Mouse (Mus musculus) T-helper 17 cell (primary cell): Measurements from ENCODE around the gene Zfp503.

Experiments
- in situ Hi-C, 2 experiments: fragments of 300-600 bp; cut with MboI, MseI; formaldehyde crosslinking; loops; 1 replicate in 1 of 2; 2 replicates in 1 of 2; pipeline ENCODE4 v1.15.1; 2025; ENCODE audit warnings: high pct_unique_total_duplicates in 2 of 2

Gene Zfp503

DNA sequence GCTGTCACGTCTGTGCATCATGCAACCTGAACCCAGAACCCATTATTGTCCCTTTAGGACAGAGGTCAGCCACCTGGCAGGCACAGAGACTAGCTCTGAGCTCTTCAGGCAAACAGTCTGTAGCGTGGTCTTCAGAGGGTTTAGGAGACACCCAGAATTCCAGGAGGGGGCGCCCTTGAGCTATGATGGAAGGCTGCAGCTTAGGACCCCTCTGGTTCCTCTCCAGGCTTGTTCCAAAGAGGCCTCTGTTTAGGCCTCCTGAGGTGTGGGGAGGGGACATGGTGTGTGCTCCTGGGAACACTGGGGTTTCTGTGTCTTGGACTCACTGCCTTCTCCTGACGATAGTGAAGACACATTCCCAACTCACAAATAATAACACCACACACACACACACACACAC lies 20.4 kb downstream of the Zfp503 start:
- in situ Hi-C loops = loop anchor here (5.0 to 25.0 kb wide), 2 partner anchors 1418 to 1438 kb away; no protein-coding TSS in a partner anchor

DNA sequence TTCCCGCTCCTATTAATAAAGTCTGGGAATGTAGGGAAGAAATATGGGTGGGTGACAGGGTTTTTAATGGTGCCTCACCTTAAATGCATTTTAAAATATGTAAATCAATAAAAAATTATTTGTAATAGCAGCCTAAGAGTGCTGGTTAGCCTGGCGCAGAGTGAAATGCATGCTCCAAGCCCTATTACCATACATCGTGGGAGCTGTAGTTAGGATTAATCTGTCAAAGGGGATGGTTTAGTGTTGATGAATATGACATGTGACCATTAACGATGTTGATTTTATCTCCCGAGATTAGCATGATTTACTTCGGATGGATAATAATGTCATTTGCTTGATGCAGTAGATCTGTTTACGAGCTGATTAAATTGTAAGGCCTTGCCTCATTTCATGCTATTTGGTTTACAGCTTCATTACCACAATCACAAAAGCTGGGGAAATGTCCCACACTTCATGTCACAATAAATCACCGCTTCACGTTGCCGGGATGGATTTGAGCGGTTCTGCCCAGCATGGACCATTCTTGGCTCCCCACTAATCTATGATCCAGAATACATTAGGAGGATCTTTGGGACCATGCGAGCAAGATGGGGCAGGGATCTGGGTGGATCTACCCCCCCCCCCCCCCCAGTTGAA lies 21.9 kb downstream of the Zfp503 start:
- in situ Hi-C loops = loop anchor here (5.0 to 25.0 kb wide), 2 partner anchors 1420 to 1440 kb away; no protein-coding TSS in a partner anchor

DNA sequence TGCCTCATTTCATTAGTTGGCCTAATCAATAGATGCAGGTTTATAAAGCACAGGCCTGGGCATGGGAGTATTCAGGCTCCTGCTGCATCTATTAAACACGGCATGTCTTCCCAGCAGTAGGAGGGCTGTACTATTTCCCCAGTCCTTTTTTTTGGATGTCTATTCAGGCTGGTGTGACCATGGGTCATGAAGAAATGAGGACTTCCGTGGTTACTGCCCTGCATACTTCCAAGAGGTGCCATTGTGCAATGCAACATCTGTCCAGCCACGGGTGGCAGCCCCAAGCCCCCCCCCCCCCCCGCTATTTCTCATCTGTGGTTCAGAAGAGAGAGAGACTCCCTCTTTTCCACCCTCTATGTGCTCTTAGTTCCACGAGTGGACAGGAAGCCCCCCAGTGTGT lies 23.1 kb downstream of the Zfp503 start:
- in situ Hi-C loops = loop anchor here (5.0 to 25.0 kb wide), 2 partner anchors 1421 to 1441 kb away; no protein-coding TSS in a partner anchor

DNA sequence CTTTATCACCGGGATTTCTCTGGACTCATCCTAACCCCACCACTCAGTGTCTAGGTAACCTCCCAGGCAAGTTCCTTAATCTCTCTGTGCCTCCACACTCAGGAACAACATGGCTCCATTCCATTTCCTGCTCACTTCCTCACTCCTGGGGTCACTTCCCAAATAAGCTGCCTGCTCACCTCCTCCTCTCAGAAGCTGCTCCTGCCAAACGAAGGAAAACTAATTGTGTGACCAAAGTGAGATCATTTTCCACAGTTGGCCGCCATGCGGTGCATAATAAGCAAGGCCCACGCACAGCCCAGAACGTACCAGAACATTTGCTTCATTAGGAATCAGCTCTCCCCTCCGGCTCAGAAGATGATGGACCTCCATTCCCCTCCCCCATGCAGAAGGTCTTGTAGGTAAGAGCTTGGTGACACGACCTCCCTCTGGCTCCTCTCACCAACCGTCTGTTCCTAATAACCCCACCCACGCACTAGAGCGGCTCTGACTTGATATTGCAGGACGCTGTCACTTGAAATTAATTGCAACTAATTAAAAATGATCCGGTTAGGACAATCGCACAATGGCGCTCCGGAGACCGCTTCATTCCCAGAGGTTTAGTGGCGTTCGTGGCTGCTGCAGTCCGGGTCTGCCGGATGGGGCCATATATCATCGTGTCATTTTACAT lies 26.9 kb downstream of the Zfp503 start:
- in situ Hi-C loops = loop anchor here in 1 of 2 experiments (25.0 kb wide), 1 partner anchor 1425 kb away; no protein-coding TSS in a partner anchor

DNA sequence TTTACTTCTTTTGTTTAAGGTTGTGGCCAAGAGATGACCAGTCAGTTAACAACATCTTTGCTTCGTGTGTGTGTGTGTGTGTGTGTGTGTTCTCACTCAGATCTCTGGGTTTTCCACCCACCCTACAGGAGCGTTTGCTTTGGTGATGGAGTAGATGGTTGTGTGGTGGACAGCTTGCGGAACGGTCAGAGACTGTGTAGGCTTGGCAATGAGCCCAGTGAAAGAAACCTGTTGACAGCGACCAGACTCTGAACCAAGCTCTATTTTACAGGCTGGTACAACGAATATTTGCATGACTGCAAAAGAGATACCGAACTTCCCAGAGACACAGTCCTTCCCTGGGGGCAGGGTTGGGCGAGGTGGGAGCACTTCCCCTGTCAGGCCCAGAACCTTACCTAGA lies 30.2 kb downstream of the Zfp503 start:
- in situ Hi-C loops = loop anchor here in 1 of 2 experiments (25.0 kb wide), 1 partner anchor 1428 kb away; no protein-coding TSS in a partner anchor

DNA sequence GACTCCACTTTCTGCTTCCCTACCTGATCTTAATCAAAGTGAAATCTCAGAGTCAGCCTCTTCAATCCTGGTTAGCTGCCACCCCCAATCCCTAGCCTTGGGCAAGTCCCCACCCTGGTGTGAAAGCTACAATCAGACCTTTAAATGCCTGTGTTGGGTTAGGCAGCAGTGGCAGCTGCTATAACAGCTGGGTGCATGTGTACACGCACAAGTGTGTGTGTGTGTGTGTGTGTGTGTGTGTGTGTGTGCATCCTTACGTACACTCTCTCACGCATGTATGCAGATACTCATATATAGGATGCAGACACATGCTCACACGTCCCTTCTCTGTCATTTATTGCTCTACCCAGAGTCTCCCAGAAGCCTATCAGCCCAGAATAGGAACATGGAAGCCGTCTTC lies 30.8 kb downstream of the Zfp503 start:
- in situ Hi-C loops = loop anchor here in 1 of 2 experiments (25.0 kb wide), 1 partner anchor 1429 kb away; no protein-coding TSS in a partner anchor

DNA sequence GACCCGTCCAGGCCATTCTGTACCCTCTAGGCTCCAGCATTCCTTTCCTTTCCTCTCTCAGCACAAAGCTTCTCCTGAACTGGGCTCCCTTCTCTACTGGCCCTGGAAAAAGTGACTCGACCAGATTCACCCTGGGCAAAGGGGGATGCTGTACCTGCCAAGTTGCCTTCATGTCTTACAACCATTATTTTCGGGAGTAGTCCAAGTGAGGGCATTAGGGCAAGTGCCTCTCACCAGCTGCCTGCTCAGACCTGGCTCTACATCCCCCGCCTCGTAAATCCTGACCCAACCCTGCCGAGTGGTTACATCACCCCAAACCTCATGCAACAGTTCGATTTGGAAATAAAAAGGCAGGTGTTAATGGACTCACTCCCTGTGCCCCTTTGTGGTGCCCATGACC lies 36.9 kb downstream of the Zfp503 start:
- in situ Hi-C loops = loop anchor here in 1 of 2 experiments (25.0 kb wide), 1 partner anchor 1435 kb away; no protein-coding TSS in a partner anchor

DNA sequence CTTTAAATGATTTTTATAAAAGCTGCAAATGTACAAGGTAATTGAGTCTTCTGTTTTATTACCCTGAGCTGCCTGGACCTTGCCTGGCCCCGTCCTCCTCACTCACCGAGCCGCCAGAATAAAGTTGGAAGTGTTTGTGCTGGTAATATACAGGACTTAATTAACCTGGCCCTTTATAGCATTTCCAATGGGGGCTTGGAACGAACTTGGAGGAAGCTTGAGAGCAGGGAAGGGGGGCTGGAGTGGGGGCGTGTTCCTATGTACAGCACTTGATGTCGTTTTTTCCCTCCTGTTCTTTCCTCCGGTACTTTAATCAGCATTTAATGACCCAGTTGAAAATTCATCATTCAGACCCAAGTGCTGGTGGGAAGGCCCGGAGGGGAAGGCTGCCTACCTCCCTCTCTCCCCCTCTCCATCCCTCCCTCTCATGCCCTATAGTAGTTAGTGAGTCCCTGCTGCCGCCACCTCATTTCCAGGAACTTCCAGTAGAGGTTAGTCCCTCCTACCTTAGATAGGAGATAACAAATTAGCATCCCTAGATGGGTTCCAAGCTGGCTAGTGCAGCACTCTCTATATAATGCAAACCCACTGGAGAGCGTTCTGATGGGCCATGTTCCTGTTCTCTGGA lies 37.4 kb downstream of the Zfp503 start:
- in situ Hi-C loops = loop anchor here in 1 of 2 experiments (25.0 kb wide), 1 partner anchor 1435 kb away; no protein-coding TSS in a partner anchor

DNA sequence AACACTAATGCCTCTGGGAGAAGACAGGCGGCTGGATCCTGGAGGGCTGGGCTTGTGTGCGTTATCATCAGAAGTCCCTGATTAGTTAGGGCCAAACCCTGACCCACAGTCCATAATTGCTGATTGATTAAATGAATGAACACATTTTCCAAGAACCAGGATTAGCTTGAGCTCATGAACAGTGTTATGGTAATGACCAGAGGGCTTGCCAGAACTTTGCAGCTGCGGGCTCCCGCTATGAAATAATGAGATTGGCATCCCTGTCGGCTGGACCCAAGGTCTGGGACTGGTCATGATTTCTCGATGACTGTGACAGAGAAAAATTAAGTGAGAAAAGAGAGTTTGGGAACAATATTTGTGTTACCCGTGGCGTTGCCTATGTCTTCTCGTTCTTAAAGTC lies 44.5 kb downstream of the Zfp503 start:
- in situ Hi-C loops = loop anchor here in 1 of 2 experiments (25.0 kb wide), 1 partner anchor 158 kb away; no protein-coding TSS in a partner anchor

DNA sequence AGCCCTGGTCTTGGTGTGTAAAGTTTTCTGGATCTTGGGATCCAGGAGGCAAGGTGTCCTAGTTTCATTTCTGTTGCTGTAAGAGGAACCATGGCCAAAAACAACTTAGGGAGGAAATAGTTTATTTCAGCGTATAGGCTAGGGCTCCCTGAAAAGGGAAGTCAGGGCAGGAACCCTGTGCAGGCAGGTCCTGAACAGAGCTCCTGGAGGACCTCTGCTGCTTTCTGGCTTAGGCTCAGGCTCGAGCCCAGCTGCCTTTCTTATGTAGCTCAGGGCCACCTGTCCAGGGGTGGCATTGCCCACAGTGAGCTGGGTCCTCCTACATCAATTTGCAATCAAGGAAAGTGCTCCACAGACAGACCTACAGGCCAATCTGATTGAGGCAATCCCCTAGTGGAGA lies 47.8 kb downstream of the Zfp503 start:
- in situ Hi-C loops = loop anchor here in 1 of 2 experiments (25.0 kb wide), 1 partner anchor 154 kb away; no protein-coding TSS in a partner anchor

DNA sequence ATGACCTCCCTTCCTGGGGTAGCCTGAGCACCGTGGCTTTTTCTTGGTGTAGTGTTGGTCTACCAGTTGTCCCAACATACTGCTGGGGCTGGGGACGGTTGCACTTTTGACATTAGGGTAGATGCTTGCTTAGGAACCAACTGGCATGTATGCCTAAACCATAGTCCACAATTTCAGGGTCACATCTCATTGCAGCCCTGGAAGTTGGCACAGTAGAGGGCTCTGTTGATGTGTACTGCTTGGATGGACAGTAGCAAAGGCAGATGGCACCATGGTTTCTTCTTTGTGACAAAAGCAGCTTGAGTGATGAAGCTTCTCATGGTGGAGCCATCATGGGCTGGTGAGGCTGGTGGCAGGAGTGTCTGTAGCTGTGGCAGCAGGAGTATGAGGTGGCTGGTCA lies 52.3 kb downstream of the Zfp503 start:
- in situ Hi-C loops = loop anchor here in 1 of 2 experiments (25.0 kb wide), 1 partner anchor 150 kb away; no protein-coding TSS in a partner anchor

DNA sequence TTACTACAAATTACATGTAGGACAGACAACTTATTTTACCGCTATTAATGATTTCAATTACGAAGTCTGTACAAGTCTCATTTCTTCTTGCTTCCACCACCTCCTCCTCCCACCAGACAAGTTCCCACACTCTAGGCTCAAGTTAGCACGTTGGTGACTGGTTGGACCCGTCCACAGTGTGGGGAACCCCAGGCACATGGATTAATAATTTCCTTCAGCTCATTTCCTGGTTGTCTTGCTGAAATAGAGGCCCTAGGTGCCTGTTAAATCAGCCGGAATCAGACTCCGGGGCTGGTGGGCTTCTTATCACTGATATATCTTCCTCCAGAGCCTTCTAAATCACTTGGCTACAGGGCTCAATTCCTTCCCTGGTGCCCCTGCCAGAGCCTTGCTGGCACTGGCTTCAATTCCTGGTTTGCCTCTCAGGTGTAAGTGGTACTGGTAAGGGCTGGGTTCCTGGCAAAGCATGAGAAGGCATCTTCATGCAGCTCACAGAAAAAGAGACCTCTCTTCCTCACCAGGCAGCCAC lies 53.2 kb downstream of the Zfp503 start:
- in situ Hi-C loops = loop anchor here in 1 of 2 experiments (25.0 kb wide), 1 partner anchor 149 kb away; no protein-coding TSS in a partner anchor
